Mouse (Mus musculus): Measurements from ENCODE around the gene Cdk6. TPM values are rescaled to one million over a fixed set of nuclear protein-coding genes. Genes with fewer than 3 reads are reported as not detected.
A peak's percentile ranks its signal among the peaks of the same experiment; 100 is the strongest.

Gene Cdk6
- polyA plus RNA-seq, 2 experiments, result 5.7 to 13.9 TPM

GRCm38 (mm10) chr5:3538505-3539472 lies 197.5 kb downstream of the Cdk6 start:
- H3K9me3 ChIP-seq (ENCODE audit: control insufficient read depth, low read length), result no peaks in the 10 kb centered on the region
- peaks cover 0 to 7% of the 10 kb centered on the region in 2 experiments; a peak in 3 of 4 replicates for H3K4me1 ChIP-seq (replicated peaks; ENCODE audit: control insufficient read depth in 2 of 2, insufficient read depth in 2 of 2, low read length in 1 of 2)
- no peaks in the 10 kb centered on the region for H3K27me3 ChIP-seq (ENCODE audit: control insufficient read depth, insufficient read depth, low read length)
- H3K4me3 ChIP-seq (ENCODE audit: insufficient read depth in 1 of 2, low read depth in 2 of 2, low read length in 2 of 2), result no peak overlapping the region
- DNase-seq (ENCODE audit: low read depth in 3 of 3, low spot score in 3 of 3), result no peak
- 51% methylated on average over 11 of the region's 11 CpGs for WGBS (ENCODE audit: insufficient replicate concordance)
- TF ChIP-seq EP300 (IDR thresholded peaks at IDR 0.05; ENCODE audit: low read depth), result no peak
- TF ChIP-seq CTCF (IDR thresholded peaks at IDR 0.05; ENCODE audit: low read depth), result no peak
- ATAC-seq (ENCODE audit: insufficient read depth), result no peak
- H3K27ac ChIP-seq, result no peak overlapping the region
- H3K4me2 ChIP-seq (ENCODE audit: low read depth), result no peak overlapping the region
- no peak overlapping the region for H3K9ac ChIP-seq (replicated peaks)
- H3K36me3 ChIP-seq (replicated peaks; ENCODE audit: control insufficient read depth, insufficient read depth, low read depth), result no peaks in the 10 kb centered on the region

DNA sequence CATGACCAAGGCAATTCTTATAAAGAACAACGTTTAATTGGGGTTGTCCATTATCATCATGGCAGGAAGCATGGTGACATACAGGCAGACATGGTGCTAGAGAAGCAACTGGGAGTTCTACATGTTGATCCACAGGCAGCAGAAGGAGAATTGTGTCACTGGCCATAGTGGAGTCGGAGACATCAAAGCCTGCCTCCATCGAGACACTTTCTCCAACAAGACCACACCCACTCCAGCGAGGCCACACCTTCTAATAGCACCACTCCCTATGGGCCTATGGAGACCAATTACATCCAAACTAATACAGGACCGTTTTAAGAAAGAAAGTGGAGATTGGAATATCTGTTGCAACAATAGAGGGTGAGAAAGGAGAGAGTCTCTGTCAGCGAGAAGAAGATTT lies 200.6 kb downstream of the Cdk6 start:
- DNase-seq (ENCODE audit: low read depth in 3 of 3, low spot score in 3 of 3), result no peak
- no peak overlapping the region for H3K9ac ChIP-seq (replicated peaks)
- TF ChIP-seq EP300 (IDR thresholded peaks at IDR 0.05; ENCODE audit: low read depth) (no peak), CTCF (IDR thresholded peaks at IDR 0.05; ENCODE audit: low read depth) (no peak)
- H3K36me3 ChIP-seq (replicated peaks; ENCODE audit: control insufficient read depth, insufficient read depth, low read depth), result peaks cover under 1% of the 10 kb centered on the region; the same call in 1 of the 2 replicates
- WGBS (ENCODE audit: insufficient replicate concordance), result 64% methylated on average over 6 of the region's 6 CpGs
- no peaks in the 10 kb centered on the region for H3K27me3 ChIP-seq (ENCODE audit: control insufficient read depth, insufficient read depth, low read length)
- no peak for ATAC-seq (ENCODE audit: insufficient read depth)
- H3K4me1 ChIP-seq (replicated peaks; ENCODE audit: control insufficient read depth in 2 of 2, insufficient read depth in 2 of 2, low read length in 1 of 2), result peaks cover 7 to 19% of the 10 kb centered on the region in 2 experiments
- no peak overlapping the region for H3K4me3 ChIP-seq (ENCODE audit: insufficient read depth in 1 of 2, low read depth in 2 of 2, low read length in 2 of 2)
- no peaks in the 10 kb centered on the region for H3K9me3 ChIP-seq (ENCODE audit: control insufficient read depth, low read length)
- H3K27ac ChIP-seq, result no peak overlapping the region
- H3K4me2 ChIP-seq (ENCODE audit: low read depth), result no peak overlapping the region

DNA sequence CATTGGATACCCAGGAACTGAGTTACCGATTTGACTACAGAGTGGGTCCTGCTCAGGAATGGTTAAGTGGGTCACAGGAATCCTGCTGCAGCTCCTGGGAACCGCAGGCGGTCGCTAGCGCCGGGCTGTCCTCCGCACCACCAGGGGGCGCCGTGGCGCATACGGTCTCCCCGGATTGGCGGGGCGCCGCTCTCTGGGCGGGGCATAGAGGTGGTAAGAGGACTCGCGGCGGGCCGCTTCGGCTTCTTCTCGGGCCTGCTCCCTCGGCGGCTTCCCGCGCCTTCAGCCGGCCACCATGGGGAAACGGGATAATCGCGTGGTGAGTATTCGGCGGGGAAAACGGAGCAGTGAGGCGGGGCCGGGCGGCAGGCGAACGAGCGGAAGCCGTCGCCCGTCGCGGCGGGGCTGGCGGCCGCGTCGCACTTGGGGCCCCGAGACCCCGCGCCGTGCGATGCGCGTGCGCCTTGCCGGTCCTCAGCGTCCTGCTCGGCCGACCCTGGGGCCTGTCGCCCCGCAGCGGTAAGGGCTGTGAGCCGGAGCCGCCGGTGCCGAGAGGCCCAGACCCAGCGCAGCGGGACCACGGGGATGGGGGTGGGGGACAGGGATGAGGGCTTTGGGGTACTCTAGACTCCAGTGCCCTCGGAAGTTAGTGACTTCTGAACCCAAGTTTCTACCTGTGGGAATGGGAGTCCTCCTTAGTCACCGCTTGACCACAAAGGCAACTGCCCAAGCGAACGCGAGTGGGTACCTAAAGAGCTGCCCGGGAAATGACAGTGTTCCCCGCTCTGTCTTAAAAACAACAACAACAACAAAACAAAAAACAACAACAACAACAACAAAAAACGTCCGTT lies 202.6 kb downstream of the Cdk6 start, which contains the start of gene Fam133b:
Gene Fam133b, plus strand, starts transcription at position 205 of the 851 bp plus-strand sequence.
- no peaks in the 10 kb centered on the region for H3K9me3 ChIP-seq (ENCODE audit: control insufficient read depth, low read length)
- WGBS (ENCODE audit: insufficient replicate concordance), result under 1% methylated on average over 79 of the region's 80 CpGs

GRCm38 (mm10) chr5:3544480-3544769 lies 203.1 kb downstream of the Cdk6 start:
- Histone ChIP-seq H3K9me3 (ENCODE audit: control insufficient read depth, low read length) (no peaks in the 10 kb centered on the region), H3K4me1 (replicated peaks; ENCODE audit: control insufficient read depth in 2 of 2, insufficient read depth in 2 of 2, low read length in 1 of 2) (peaks cover 7 to 19% of the 10 kb centered on the region in 2 experiments), H3K4me3 (ENCODE audit: insufficient read depth in 1 of 2, low read depth in 2 of 2, low read length in 2 of 2) (peak overlapping the region; percentile 81 to 86), H3K36me3 (replicated peaks; ENCODE audit: control insufficient read depth, insufficient read depth, low read depth) (peaks cover 5% of the 10 kb centered on the region; the same call in 1 of the 2 replicates), H3K27ac (peak overlapping the region; percentile 43), H3K9ac (replicated peaks) (peak overlapping the region; percentile 97), H3K4me2 (ENCODE audit: low read depth) (peak overlapping the region; percentile 73), H3K27me3 (ENCODE audit: control insufficient read depth, insufficient read depth, low read length) (no peaks in the 10 kb centered on the region)
- DNase-seq (ENCODE audit: low read depth in 3 of 3, low spot score in 3 of 3) (no peak), ATAC-seq (ENCODE audit: insufficient read depth) (peak; percentile 9; the same call in 1 of the 2 replicates)
- whole genome bisulfite sequencing (ENCODE audit: insufficient replicate concordance), result 8% methylated on average over 7 of the region's 7 CpGs
- TF ChIP-seq CTCF (IDR thresholded peaks at IDR 0.05; ENCODE audit: low read depth), result no peak
- TF ChIP-seq EP300 (IDR thresholded peaks at IDR 0.05; ENCODE audit: low read depth), result no peak

More for the DNA sequence above, 202.6 kb downstream of the Cdk6 start, which contains the start of gene Fam133b:
- DNase-seq (ENCODE audit: low read depth in 3 of 3, low spot score in 3 of 3) (peak; percentile 83 to 84 (median 83)), ATAC-seq (ENCODE audit: insufficient read depth) (peak; percentile 95)
- TF ChIP-seq EP300 (IDR thresholded peaks at IDR 0.05; ENCODE audit: low read depth), result 0 out of 2 replicates have a peak, but pooled peaks have one; percentile 18
- TF ChIP-seq CTCF (IDR thresholded peaks at IDR 0.05; ENCODE audit: low read depth), result peak; percentile 97
- peaks cover 7 to 19% of the 10 kb centered on the region in 2 experiments for H3K4me1 ChIP-seq (replicated peaks; ENCODE audit: control insufficient read depth in 2 of 2, insufficient read depth in 2 of 2, low read length in 1 of 2)
- peak within 1 kb of the TSS; percentile 81 to 86 for H3K4me3 ChIP-seq (ENCODE audit: insufficient read depth in 1 of 2, low read depth in 2 of 2, low read length in 2 of 2)
- peak within 1 kb of the TSS; percentile 73 for H3K4me2 ChIP-seq (ENCODE audit: low read depth)
- H3K27me3 ChIP-seq (ENCODE audit: control insufficient read depth, insufficient read depth, low read length), result no peaks in the 10 kb centered on the region
- H3K9ac ChIP-seq (replicated peaks), result peak within 1 kb of the TSS; percentile 97
- H3K27ac ChIP-seq, result peak within 1 kb of the TSS; percentile 43
- peaks cover 5% of the 10 kb centered on the region; the same call in 1 of the 2 replicates for H3K36me3 ChIP-seq (replicated peaks; ENCODE audit: control insufficient read depth, insufficient read depth, low read depth)

All from liver, embryonic 14.5 days (tissue).